Mouse (Mus musculus) heart, postnatal 0 days (tissue): Measurements from ENCODE around the gene Acox3.

Source experiments
- CTCF ChIP-seq: IDR thresholded peaks from 2 replicates; pipeline ENCODE4 v1.5.1; 2016; ENCODE audit warnings: antibody characterized with exemption, control low read depth, low read depth
- EP300 ChIP-seq: IDR thresholded peaks from 2 replicates; pipeline ENCODE4 v1.6.1; 2016; ENCODE audit warnings: antibody characterized with exemption, low read depth

- TF ChIP-seq CTCF (no peak), EP300 (no peak)
Observed at GRCm38 (mm10) chr5:35611170-35611569, 28.3 kb downstream of the Acox3 start.
